Mouse (Mus musculus): ENCODE measurements around the gene Itch. TPM values are rescaled to one million over a fixed set of nuclear protein-coding genes. Genes with fewer than 3 reads are reported as not detected.
"Not testable (repeated sequence)": the region's sequence is repeated elsewhere in the genome, so short reads cannot be mapped to it uniquely, and the experiment has no call there.

Gene Itch
- polyA plus RNA-seq, 1 experiment from 2014 or later = 66.3 TPM

- Histone ChIP-seq H3K4me3 (no peak overlapping the region), H3K4me1 (no peaks in the 10 kb centered on the region), H3K9ac (no peak overlapping the region), H3K9me3 (no peaks in the 10 kb centered on the region), H3K27me3 (no peaks in the 10 kb centered on the region), H3K4me2 (no peak overlapping the region), H3K36me3 (no peaks in the 10 kb centered on the region), H3K27ac (no peak overlapping the region)
- WGBS = 79% methylated on average over 3 of the region's 3 CpGs
- no peak for ATAC-seq (ENCODE audit: insufficient number of reproducible peaks, insufficient read depth, low FRiP score, low TSS enrichment, low read depth)
Measured at GRCm38 (mm10) chr2:155100796-155101259, 32.5 kb upstream of the Itch start.

GRCm38 (mm10) chr2:155101761-155102181 lies 31.5 kb upstream of the Itch start:
- Histone ChIP-seq H3K36me3 (no peaks in the 10 kb centered on the region), H3K4me1 (no peaks in the 10 kb centered on the region), H3K4me3 (no peak overlapping the region), H3K9me3 (no peaks in the 10 kb centered on the region), H3K4me2 (no peak overlapping the region), H3K9ac (no peak overlapping the region), H3K27me3 (no peaks in the 10 kb centered on the region), H3K27ac (no peak overlapping the region)
- 54% methylated on average over 6 of the region's 6 CpGs for WGBS
- no peak for ATAC-seq (ENCODE audit: insufficient number of reproducible peaks, insufficient read depth, low FRiP score, low TSS enrichment, low read depth)

GRCm38 (mm10) chr2:155103607-155104006 lies 29.7 kb upstream of the Itch start:
- Histone ChIP-seq H3K27ac (no peak overlapping the region), H3K9ac (no peak overlapping the region)

GRCm38 (mm10) chr2:155107276-155107675 lies 26.0 kb upstream of the Itch start:
- not testable (repeated sequence) for H3K36me3 ChIP-seq; H3K9ac ChIP-seq; H3K4me3 ChIP-seq; H3K9me3 ChIP-seq; H3K27ac ChIP-seq; H3K4me1 ChIP-seq; H3K4me2 ChIP-seq; H3K27me3 ChIP-seq; ATAC-seq (ENCODE audit: insufficient number of reproducible peaks, insufficient read depth, low FRiP score, low TSS enrichment, low read depth)
- WGBS = 77% methylated on average over 9 of the region's 9 CpGs

More at GRCm38 (mm10) chr2:155103607-155104006, 29.7 kb upstream of the Itch start:
- Histone ChIP-seq H3K4me2 (no peak overlapping the region), H3K4me3 (no peak overlapping the region), H3K4me1 (no peaks in the 10 kb centered on the region), H3K9me3 (no peaks in the 10 kb centered on the region), H3K27me3 (no peaks in the 10 kb centered on the region), H3K36me3 (no peaks in the 10 kb centered on the region)
- ATAC-seq (ENCODE audit: insufficient number of reproducible peaks, insufficient read depth, low FRiP score, low TSS enrichment, low read depth) = no peak
- 67% methylated on average over 6 of the region's 6 CpGs for WGBS

DNA sequence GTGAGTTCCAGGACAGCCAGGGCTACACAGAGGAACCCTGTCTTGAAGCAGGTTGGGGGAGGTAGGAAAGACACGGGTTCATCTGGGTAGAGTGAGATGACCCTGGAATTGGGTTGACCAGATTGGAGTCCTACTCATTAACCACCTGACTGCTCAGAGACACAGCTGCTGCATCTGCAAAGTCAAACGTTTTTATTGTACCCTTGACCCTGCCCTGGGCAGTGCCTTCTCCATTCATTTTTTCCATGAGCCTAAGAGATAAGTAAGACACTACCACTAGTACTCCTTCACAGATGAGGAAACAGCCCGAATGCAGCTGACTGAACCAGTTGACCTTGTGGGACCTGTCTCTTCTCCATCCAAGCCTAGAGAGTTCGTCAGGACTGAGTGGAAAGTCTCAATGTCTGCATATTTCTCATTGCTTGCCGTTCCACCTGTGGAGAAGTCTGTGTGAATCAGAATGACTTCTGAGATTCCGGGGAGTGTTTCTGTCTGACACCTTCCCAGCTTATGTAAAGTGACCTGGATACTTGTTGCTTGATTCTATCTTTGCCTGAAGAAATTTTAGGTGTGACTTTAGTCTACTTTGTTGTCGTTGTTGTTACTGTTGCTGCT lies 18.0 kb upstream of the Itch start:
- ATAC-seq (ENCODE audit: insufficient number of reproducible peaks, insufficient read depth, low FRiP score, low TSS enrichment, low read depth) = no peak
- Histone ChIP-seq H3K36me3 (no peaks in the 10 kb centered on the region), H3K9ac (no peak overlapping the region), H3K4me3 (no peak overlapping the region), H3K9me3 (no peaks in the 10 kb centered on the region), H3K4me2 (no peak overlapping the region), H3K4me1 (no peaks in the 10 kb centered on the region), H3K27ac (no peak overlapping the region), H3K27me3 (no peaks in the 10 kb centered on the region)
- 72% methylated on average over 7 of the region's 7 CpGs for WGBS

DNA sequence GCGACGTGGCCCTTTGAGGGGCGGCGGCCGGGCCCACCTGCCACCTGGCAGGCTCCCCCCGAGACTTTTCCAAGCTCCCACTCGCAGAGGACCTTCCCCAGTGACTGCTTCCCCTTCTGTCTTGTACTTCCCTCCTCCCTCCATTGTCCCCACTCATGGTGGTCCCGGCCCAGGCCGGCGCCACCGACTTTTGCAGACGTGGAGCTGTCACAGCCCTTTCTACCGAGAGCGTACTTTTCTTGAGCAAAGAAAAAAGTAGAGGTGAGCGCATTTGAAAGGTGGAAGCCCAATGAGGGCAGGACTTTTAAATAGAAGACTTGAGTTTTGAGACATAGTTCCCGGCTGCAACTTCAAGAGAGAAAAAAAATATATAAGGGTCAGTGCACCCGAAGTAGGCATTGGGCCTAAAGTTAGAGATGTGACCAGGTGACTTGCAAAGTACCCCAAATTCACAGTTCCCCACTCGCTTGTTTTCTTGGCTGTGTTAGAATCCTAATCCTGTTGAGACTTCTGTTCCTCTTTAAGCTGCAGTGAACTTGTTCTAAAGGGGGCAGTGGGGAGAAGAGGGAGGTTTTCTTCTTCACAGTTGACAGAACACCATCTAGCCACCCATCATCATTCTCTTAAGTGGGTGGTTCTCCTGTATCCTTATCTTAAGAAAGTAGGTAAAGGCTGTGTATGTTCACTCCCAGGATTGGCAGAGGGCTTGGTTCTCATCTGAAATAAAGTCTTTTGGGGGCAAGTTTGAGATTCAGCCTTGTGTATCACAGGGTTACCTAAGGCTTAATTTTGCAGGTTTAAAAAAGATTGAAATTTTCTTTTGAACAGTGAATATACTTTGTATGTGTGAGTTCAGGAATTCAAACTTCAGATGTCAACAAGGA lies 910 bp downstream of the Itch start:
- no peak for ATAC-seq (ENCODE audit: insufficient number of reproducible peaks, insufficient read depth, low FRiP score, low TSS enrichment, low read depth)
- Histone ChIP-seq H3K27ac (peak overlapping the region; percentile 88), H3K4me1 (peaks cover 15% of the 10 kb centered on the region), H3K9me3 (no peaks in the 10 kb centered on the region), H3K9ac (peak overlapping the region; percentile 98), H3K36me3 (peaks cover 16% of the 10 kb centered on the region), H3K27me3 (no peaks in the 10 kb centered on the region), H3K4me2 (peak overlapping the region; percentile 73), H3K4me3 (peak overlapping the region; percentile 93)
- WGBS = under 1% methylated on average over 18 of the region's 18 CpGs

DNA sequence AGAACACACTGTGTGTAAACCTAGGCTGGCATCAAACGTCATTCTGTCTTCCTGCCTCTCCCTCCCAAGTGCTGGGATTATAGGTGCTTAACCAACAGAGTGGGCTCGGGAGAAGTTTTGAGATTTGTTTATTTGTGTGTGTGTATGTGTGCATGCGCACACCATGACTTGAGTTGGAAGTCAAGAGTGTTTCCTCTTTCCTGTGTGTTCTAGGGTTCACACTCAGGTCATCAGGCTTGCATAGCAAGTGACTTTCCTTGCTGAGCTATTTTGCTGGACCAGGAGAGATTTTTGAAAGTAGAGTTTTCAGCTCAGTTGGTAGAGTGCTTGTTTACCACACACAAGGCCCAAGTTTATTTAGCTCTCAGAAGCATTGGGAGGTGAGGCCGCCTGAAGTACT lies 1.8 kb downstream of the Itch start:
- Histone ChIP-seq H3K9me3 (no peaks in the 10 kb centered on the region), H3K4me1 (peaks cover 15% of the 10 kb centered on the region), H3K9ac (peak overlapping the region; percentile 6; the same call in 1 of the 2 replicates), H3K36me3 (peaks cover 25% of the 10 kb centered on the region), H3K27me3 (no peaks in the 10 kb centered on the region), H3K4me2 (peak overlapping the region; percentile 73), H3K4me3 (peak overlapping the region; percentile 1), H3K27ac (no peak overlapping the region)
- 68% methylated on average over 4 of the region's 4 CpGs for WGBS
- ATAC-seq (ENCODE audit: insufficient number of reproducible peaks, insufficient read depth, low FRiP score, low TSS enrichment, low read depth) = no peak

GRCm38 (mm10) chr2:155135534-155135933 lies 2.2 kb downstream of the Itch start:
- Histone ChIP-seq H3K27ac (no peak overlapping the region), H3K4me1 (peaks cover 15% of the 10 kb centered on the region), H3K9me3 (no peaks in the 10 kb centered on the region), H3K9ac (peak overlapping the region; percentile 6; the same call in 1 of the 2 replicates), H3K4me3 (no peak overlapping the region), H3K4me2 (peak overlapping the region; percentile 73), H3K27me3 (no peaks in the 10 kb centered on the region), H3K36me3 (peaks cover 29% of the 10 kb centered on the region)
- 82% methylated on average over 1 of the region's 1 CpGs for WGBS
- ATAC-seq (ENCODE audit: insufficient number of reproducible peaks, insufficient read depth, low FRiP score, low TSS enrichment, low read depth) = no peak

DNA sequence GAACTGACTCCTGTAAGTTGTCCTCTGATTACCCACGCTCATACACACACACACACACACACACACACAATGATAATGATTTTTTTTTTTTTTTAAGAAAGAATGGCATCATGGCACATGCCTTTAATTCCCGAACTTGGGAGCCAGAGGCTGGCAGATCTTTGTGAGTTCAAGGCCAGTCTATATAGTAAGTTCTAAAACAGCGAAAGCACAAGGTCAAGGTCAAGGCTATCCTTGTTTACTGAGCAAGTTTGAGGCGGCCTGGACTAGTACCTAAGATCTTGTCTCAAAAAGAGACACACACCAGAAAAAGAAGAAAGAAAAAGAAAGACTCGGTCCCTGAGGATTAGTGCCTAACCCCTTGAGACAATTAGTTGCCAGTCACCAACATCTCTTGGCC lies 7.7 kb downstream of the Itch start:
- Histone ChIP-seq H3K27ac (no peak overlapping the region), H3K4me1 (peaks cover under 1% of the 10 kb centered on the region; the same call in 1 of the 2 replicates), H3K36me3 (peaks cover 82% of the 10 kb centered on the region), H3K27me3 (no peaks in the 10 kb centered on the region), H3K9ac (no peak overlapping the region), H3K4me2 (no peak overlapping the region), H3K4me3 (no peak overlapping the region), H3K9me3 (peaks cover 2% of the 10 kb centered on the region; the same call in 1 of the 2 replicates)
- ATAC-seq (ENCODE audit: insufficient number of reproducible peaks, insufficient read depth, low FRiP score, low TSS enrichment, low read depth) = no peak
- 91% methylated on average over 5 of the region's 5 CpGs for WGBS

- H3K27ac ChIP-seq = no peak overlapping the region
- H3K27me3 ChIP-seq = no peaks in the 10 kb centered on the region
- peaks cover 92% of the 10 kb centered on the region for H3K36me3 ChIP-seq
- no peak overlapping the region for H3K4me2 ChIP-seq
- H3K9me3 ChIP-seq = peaks cover 10% of the 10 kb centered on the region
- no peak overlapping the region for H3K9ac ChIP-seq
- no peak for ATAC-seq (ENCODE audit: insufficient number of reproducible peaks, insufficient read depth, low FRiP score, low TSS enrichment, low read depth)
- no peaks in the 10 kb centered on the region for H3K4me1 ChIP-seq
- H3K4me3 ChIP-seq = no peak overlapping the region
Measured at GRCm38 (mm10) chr2:155142025-155142555, 8.8 kb downstream of the Itch start.

DNA sequence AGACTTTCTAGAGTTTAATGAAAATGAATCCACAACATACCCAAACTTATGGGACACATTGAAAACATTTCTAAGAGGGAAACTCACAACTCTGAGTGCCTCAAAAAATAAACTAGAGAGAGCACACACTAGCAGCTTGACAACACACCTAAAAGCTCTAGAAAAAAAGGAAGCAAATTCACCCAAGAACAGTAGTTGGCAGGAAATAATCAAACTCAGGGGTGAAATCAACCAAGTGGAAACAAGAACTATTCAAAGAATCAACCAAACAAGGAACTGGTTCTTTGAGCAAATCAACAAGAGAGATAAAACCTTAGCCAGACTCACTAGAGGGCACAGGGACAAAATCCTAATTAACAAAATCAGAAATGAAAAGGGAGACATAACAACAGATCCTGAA lies 16.0 kb downstream of the Itch start:
- not testable (repeated sequence) for H3K4me3 ChIP-seq; H3K9ac ChIP-seq; H3K27me3 ChIP-seq; ATAC-seq (ENCODE audit: insufficient number of reproducible peaks, insufficient read depth, low FRiP score, low TSS enrichment, low read depth); H3K4me1 ChIP-seq; H3K27ac ChIP-seq; H3K4me2 ChIP-seq
- H3K36me3 ChIP-seq = peaks cover 43% of the 10 kb centered on the region
- peaks cover 18% of the 10 kb centered on the region for H3K9me3 ChIP-seq

All from embryonic facial prominence, embryonic 13.5 days (tissue).